8 mouse cellular contexts compared by ENCODE assay signal in genomic region chr10:7391935-7392930, GRCm38 (mm10).
A peak's percentile ranks its signal among the peaks of the same experiment; 100 is the strongest.
DNase-seq lines count a peak whose midpoint lies in the region; ATAC-seq and TF ChIP-seq lines count a peak whose summit lies in the region.

No protein-coding gene starts in this region.

- H3K79me2 ChIP-seq in myocyte (ENCODE audit: control insufficient read depth, insufficient read depth), result no peaks in the 10 kb centered on the region

- intact Hi-C loops in gastrocnemius, postnatal 36 days (cut with DNase I), result no loop called here

- peak overlapping the region; percentile 36 for H3K9ac ChIP-seq in lung, embryonic 14.5 days

- under 1% methylated on average over 71 of the region's 73 CpGs for WGBS in lung, embryonic 14.5 days

- no peak overlapping the region for H3K27ac ChIP-seq in lung, embryonic 14.5 days (ENCODE audit: low read depth)
- no peak overlapping the region for H3K27ac ChIP-seq in brown adipose tissue, adult 24 weeks (replicated peaks; ENCODE audit: low read depth, low read length)

- no peak for TF ChIP-seq POLR2A in myocyte (IDR thresholded peaks at IDR 0.05; ENCODE audit: insufficient read length, low read depth)

- no peak for TF ChIP-seq CTCF in lung, embryonic 14.5 days (IDR thresholded peaks at IDR 0.05; ENCODE audit: low read depth)

- peak; percentile 58; the same call in 1 of the 2 replicates for ATAC-seq in lung, embryonic 14.5 days (ENCODE audit: insufficient read depth)
- ATAC-seq in granulocyte monocyte progenitor cell, adult 5-6 weeks (replicated peaks; ENCODE audit: poor library complexity, severe bottlenecking), result peak; percentile 33
- no peak for ATAC-seq in monocyte, adult 5-6 weeks (replicated peaks; ENCODE audit: insufficient number of reproducible peaks, low FRiP score, low TSS enrichment, poor library complexity, severe bottlenecking)

- H3ac ChIP-seq in myocyte (ENCODE audit: control insufficient read depth, insufficient read length), result no peak overlapping the region

- peak overlapping the region; percentile 55 for H3K4me3 ChIP-seq in lung, embryonic 14.5 days (ENCODE audit: low read depth, low read length)
- H3K4me3 ChIP-seq in brown adipose tissue, adult 24 weeks (ENCODE audit: insufficient read depth, low read depth, low read length), result peak overlapping the region; percentile 64
- peak overlapping the region; percentile 10 for H3K4me3 ChIP-seq in myocyte

- H3K36me3 ChIP-seq in lung, embryonic 14.5 days (ENCODE audit: insufficient read depth), result no peaks in the 10 kb centered on the region
- H3K36me3 ChIP-seq in myocyte (ENCODE audit: control insufficient read depth, insufficient read depth), result no peaks in the 10 kb centered on the region

- no peaks in the 10 kb centered on the region for H3K9me3 ChIP-seq in lung, embryonic 14.5 days (ENCODE audit: low read depth, low read length)

- H3K4me2 ChIP-seq in lung, embryonic 14.5 days, result peak overlapping the region; percentile 99
- H3K4me2 ChIP-seq in myocyte (ENCODE audit: low read depth), result peak overlapping the region; percentile 62

- H3K4me1 ChIP-seq in lung, embryonic 14.5 days (ENCODE audit: insufficient read depth), result peaks cover 4% of the 10 kb centered on the region; the same call in 1 of the 2 replicates
- H3K4me1 ChIP-seq in brown adipose tissue, adult 24 weeks (ENCODE audit: control insufficient read depth, insufficient read depth, insufficient read length, low read length), result peaks cover 4% of the 10 kb centered on the region; the same call in 1 of the 2 replicates

- peaks cover 29% of the 10 kb centered on the region for H3K27me3 ChIP-seq in lung, embryonic 14.5 days (ENCODE audit: insufficient read depth, low read length)
- no peaks in the 10 kb centered on the region for H3K27me3 ChIP-seq in myocyte (ENCODE audit: control insufficient read depth, insufficient read depth, insufficient read length)

- DNase-seq in lung, embryonic 14.5 days, result peak; percentile 44
- DNase-seq in lung, adult 18-20 months, result no peak
- DNase-seq in kidney, postnatal 10 days, result peak; percentile 38
- no peak for DNase-seq in gastrocnemius, postnatal 36 days

TF ChIP-seq in myocyte, 11 proteins besides CTCF, POLR2A, EP300 and RAD21:
- TF ChIP-seq TCF3 (IDR thresholded peaks at IDR 0.05; ENCODE audit: insufficient read length, low read depth), result no peak
- TF ChIP-seq POLR2AphosphoS2 (IDR thresholded peaks at IDR 0.05; ENCODE audit: insufficient read length, low read depth), result no peak
- no peak for TF ChIP-seq MYOD1 (IDR thresholded peaks at IDR 0.05; ENCODE audit: control insufficient read depth in 1 of 3, insufficient read length in 2 of 3, low read depth in 2 of 3)
- TF ChIP-seq SRF (IDR thresholded peaks at IDR 0.05; ENCODE audit: control insufficient read depth, insufficient read length, low read depth), result no peak
- no peak for TF ChIP-seq MYOG (IDR thresholded peaks at IDR 0.05; ENCODE audit: control insufficient read depth in 1 of 3, insufficient read depth in 1 of 3, insufficient read length in 2 of 3, low read depth in 2 of 3)
- TF ChIP-seq REST (IDR thresholded peaks at IDR 0.05; ENCODE audit: insufficient read depth, insufficient read length), result no peak
- no peak for TF ChIP-seq TCF12 (IDR thresholded peaks at IDR 0.05; ENCODE audit: insufficient read depth, poor library complexity, severe bottlenecking)
- no peak for TF ChIP-seq USF1 (IDR thresholded peaks at IDR 0.05; ENCODE audit: low read depth)
- no peak for TF ChIP-seq E2F4 (IDR thresholded peaks at IDR 0.05; ENCODE audit: insufficient read depth)
- no peak for TF ChIP-seq MAX (IDR thresholded peaks at IDR 0.05; ENCODE audit: low read depth)
- TF ChIP-seq CEBPB (IDR thresholded peaks at IDR 0.05; ENCODE audit: insufficient read depth, poor library complexity, severe bottlenecking), result no peak

Comparison
In these comparisons a context has a peak if more than half of its experiments do, and no peak if none do; other contexts are left out.
1. DNase-seq: peak in lung, embryonic 14.5 days (single experiment) and kidney, postnatal 10 days (single experiment); none in lung, adult 18-20 months (0 of 2) and gastrocnemius, postnatal 36 days (0 of 2).
2. H3K4me3 ChIP-seq: peak in every context shown above with its lines; median percentile 64 in brown adipose tissue, adult 24 weeks; 55 in lung, embryonic 14.5 days; 10 in myocyte.